Mouse (Mus musculus): ENCODE measurements around the gene Cdk4. TPM values are rescaled to one million over a fixed set of nuclear protein-coding genes. Genes with fewer than 3 reads are reported as not detected.

The Cdk4 gene
- polyA plus RNA-seq, 1 experiment from 2014 or later, result 1,322 TPM

GRCm38 (mm10) chr10:127078677-127079575 lies 15.6 kb downstream of the Cdk4 start:
- Histone ChIP-seq H3K9ac (peak overlapping the region; percentile 37), H3K4me1 (peaks cover 40% of the 10 kb centered on the region), H3K36me3 (no peaks in the 10 kb centered on the region), H3K27me3 (peaks cover 93% of the 10 kb centered on the region), H3K4me2 (peak overlapping the region; percentile 87), H3K27ac (no peak overlapping the region), H3K4me3 (peak overlapping the region; percentile 43), H3K9me3 (no peaks in the 10 kb centered on the region)
- 1% methylated on average over 31 of the region's 49 CpGs for WGBS
- ATAC-seq (ENCODE audit: insufficient number of reproducible peaks, low FRiP score, low TSS enrichment, low read depth), result peak; percentile 12; the same call in 1 of the 2 replicates

DNA sequence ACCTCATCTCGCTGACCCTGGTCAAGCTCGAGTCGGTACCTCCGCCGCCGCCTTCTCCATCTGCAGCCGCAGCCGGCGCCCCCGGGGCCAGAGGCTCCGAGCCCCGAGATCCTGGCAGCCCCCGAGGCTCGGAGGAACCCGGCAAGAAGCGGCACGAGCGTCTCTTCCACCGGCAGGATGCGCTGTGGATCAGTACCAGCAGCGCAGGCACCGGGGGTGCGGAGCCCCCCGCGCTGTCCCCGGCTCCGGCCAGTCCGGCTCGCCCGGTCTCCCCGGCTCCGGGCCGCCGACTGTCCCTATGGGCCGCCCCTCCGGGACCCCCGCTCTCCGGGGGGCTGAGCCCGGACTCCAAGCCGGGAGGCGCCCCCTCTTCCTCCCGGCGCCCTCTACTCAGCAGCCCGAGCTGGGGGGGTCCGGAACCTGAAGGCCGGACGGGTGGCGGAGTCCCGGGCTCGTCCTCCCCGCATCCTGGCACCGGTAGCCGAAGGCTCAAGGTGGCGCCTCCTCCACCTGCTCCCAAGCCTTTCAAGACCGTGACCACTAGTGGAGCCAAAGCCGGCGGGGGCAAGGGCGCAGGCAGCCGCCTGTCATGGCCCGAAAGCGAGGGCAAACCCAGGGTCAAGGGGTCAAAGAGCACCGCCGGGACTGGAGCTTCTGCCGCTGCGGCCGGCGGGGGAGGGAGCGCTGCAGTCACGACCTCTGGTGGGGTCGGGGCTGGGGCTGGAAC lies 16.5 kb downstream of the Cdk4 start:
- no peaks in the 10 kb centered on the region for H3K36me3 ChIP-seq
- peaks cover 99% of the 10 kb centered on the region for H3K27me3 ChIP-seq
- H3K4me3 ChIP-seq, result peak overlapping the region; percentile 43
- H3K4me2 ChIP-seq, result peak overlapping the region; percentile 87
- no peaks in the 10 kb centered on the region for H3K9me3 ChIP-seq
- no peak for ATAC-seq (ENCODE audit: insufficient number of reproducible peaks, low FRiP score, low TSS enrichment, low read depth)
- H3K27ac ChIP-seq, result no peak overlapping the region
- H3K4me1 ChIP-seq, result peaks cover 40% of the 10 kb centered on the region
- H3K9ac ChIP-seq, result peak overlapping the region; percentile 37
- 5% methylated on average over 67 of the region's 70 CpGs for WGBS

DNA sequence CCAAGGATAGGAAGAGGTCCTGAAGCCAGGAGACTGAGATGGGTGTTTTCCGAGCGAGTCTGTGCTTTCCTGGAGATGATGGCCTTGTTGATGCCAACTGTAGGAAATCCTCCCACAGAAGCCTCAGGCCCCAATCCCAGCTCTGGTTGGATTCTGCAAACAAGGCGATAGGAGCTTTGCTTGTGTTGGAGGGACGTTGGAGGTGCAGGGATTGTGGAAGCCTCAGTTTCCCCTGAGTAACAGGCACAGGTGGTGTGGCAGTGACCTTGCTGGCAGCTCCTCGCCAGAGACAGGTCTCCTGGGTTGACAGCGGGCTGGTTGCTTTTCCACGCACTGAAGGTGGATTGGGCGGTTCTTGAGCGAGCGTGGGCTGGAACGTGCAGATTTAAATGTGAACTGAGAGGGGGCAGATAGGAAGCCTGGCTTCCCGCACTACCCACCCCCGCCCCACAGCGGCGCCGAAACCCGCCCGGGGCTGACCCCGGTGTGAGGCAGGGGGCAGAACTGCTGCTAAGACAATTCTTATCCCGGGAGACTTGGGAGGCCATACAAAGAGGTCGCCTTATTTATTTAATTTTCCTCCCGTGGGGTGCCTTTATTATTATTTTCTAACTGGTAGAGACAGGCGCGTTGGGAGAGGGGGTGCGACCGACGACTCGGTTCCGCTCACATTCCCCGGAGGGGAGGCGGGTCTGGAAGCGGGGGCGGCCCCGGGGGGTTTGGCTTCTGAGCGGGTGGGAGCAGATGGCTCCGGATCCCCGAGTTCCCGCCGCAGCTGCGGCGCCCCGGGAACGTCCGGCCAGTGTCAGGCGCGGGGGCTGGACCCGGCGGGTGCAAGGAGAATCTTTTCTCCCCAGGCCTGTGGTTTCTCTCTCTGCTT lies 17.8 kb downstream of the Cdk4 start:
- ATAC-seq (ENCODE audit: insufficient number of reproducible peaks, low FRiP score, low TSS enrichment, low read depth), result no peak
- Histone ChIP-seq H3K9ac (no peak overlapping the region), H3K36me3 (no peaks in the 10 kb centered on the region), H3K4me3 (peak overlapping the region; percentile 27), H3K4me1 (peaks cover 40% of the 10 kb centered on the region), H3K9me3 (no peaks in the 10 kb centered on the region), H3K27me3 (peaks cover 95% of the 10 kb centered on the region), H3K27ac (no peak overlapping the region), H3K4me2 (peak overlapping the region; percentile 45)
- WGBS, result 4% methylated on average over 47 of the region's 48 CpGs

GRCm38 (mm10) chr10:127081996-127082620 lies 18.8 kb downstream of the Cdk4 start:
- Histone ChIP-seq H3K9ac (no peak overlapping the region), H3K27ac (no peak overlapping the region), H3K27me3 (peaks cover 92% of the 10 kb centered on the region), H3K4me3 (peak overlapping the region; percentile 27; the same call in 1 of the 2 replicates), H3K4me2 (peak overlapping the region; percentile 45; the same call in 1 of the 2 replicates), H3K4me1 (peaks cover 40% of the 10 kb centered on the region), H3K36me3 (no peaks in the 10 kb centered on the region), H3K9me3 (no peaks in the 10 kb centered on the region)
- WGBS, result 29% methylated on average over 8 of the region's 8 CpGs
- peak; percentile 23; the same call in 1 of the 2 replicates for ATAC-seq (ENCODE audit: insufficient number of reproducible peaks, low FRiP score, low TSS enrichment, low read depth)

DNA sequence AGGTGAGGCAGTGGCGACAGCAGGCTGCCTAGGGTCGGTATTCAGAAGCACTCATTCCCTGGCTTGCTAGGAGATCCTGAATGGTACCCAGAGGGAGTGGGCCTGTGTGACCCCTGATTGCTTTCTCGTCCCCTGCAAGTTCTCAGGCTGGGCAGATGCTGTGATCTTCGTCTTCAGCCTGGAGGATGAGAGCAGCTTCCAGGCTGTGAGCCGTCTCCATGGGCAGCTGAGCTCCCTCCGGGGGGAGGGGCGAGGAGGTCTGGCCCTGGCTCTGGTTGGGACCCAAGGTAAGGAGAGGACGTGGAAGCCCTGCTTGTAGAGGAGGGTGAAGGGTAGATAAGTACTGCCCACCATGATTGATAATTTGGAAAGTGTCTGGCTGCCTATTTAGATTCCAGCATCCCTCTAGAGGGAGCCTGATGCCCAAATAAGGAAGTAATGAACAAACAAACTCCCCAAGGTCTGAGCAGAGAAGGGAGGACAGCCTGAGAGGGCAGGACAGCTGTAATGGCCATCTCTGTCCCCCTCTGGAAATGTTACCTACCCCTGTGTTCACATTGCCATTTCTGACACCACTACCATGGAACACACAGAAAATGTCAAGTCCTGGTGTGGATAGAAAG lies 20.1 kb downstream of the Cdk4 start:
- peaks cover 92% of the 10 kb centered on the region for H3K27me3 ChIP-seq
- 30% methylated on average over 8 of the region's 8 CpGs for WGBS
- H3K36me3 ChIP-seq, result no peaks in the 10 kb centered on the region
- no peak overlapping the region for H3K4me3 ChIP-seq
- ATAC-seq (ENCODE audit: insufficient number of reproducible peaks, low FRiP score, low TSS enrichment, low read depth), result no peak
- no peaks in the 10 kb centered on the region for H3K9me3 ChIP-seq
- no peak overlapping the region for H3K9ac ChIP-seq
- peaks cover 35% of the 10 kb centered on the region for H3K4me1 ChIP-seq
- no peak overlapping the region for H3K27ac ChIP-seq
- H3K4me2 ChIP-seq, result no peak overlapping the region

GRCm38 (mm10) chr10:127083915-127084306 lies 20.6 kb downstream of the Cdk4 start:
- peaks cover 32% of the 10 kb centered on the region for H3K4me1 ChIP-seq
- ATAC-seq (ENCODE audit: insufficient number of reproducible peaks, low FRiP score, low TSS enrichment, low read depth), result no peak
- no peaks in the 10 kb centered on the region for H3K9me3 ChIP-seq
- 41% methylated on average over 5 of the region's 5 CpGs for WGBS
- H3K9ac ChIP-seq, result no peak overlapping the region
- no peak overlapping the region for H3K27ac ChIP-seq
- H3K4me3 ChIP-seq, result no peak overlapping the region
- H3K36me3 ChIP-seq, result no peaks in the 10 kb centered on the region
- peaks cover 92% of the 10 kb centered on the region for H3K27me3 ChIP-seq
- no peak overlapping the region for H3K4me2 ChIP-seq

GRCm38 (mm10) chr10:127085052-127085451 lies 21.7 kb downstream of the Cdk4 start:
- H3K27ac ChIP-seq, result no peak overlapping the region

DNA sequence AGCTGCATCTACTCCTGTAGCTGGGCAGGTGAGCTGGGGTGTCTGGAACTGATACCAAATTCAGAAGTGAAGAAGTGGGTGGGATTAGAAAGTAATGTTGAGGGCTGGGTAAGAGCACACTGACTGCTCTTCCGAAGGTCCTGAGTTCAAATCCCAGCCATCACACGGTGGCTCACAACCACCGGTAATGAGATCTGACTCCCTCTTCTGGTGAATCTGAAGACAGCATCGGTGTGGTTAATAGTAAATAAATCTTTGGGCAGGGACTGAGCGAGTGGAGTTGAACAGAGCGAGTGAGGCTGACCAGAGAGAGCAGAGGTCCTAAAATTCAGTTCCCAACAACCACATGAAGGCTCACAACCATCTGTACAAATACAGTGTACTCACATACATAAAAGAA lies 22.3 kb downstream of the Cdk4 start:
- Histone ChIP-seq H3K9ac (no peak overlapping the region), H3K4me3 (no peak overlapping the region), H3K27me3 (peaks cover 92% of the 10 kb centered on the region), H3K4me2 (no peak overlapping the region), H3K36me3 (no peaks in the 10 kb centered on the region), H3K4me1 (peaks cover 17% of the 10 kb centered on the region), H3K9me3 (no peaks in the 10 kb centered on the region), H3K27ac (no peak overlapping the region)
- ATAC-seq (ENCODE audit: insufficient number of reproducible peaks, low FRiP score, low TSS enrichment, low read depth), result no peak
- whole genome bisulfite sequencing, result 69% methylated on average over 6 of the region's 6 CpGs

More at GRCm38 (mm10) chr10:127085052-127085451, 21.7 kb downstream of the Cdk4 start:
- ATAC-seq (ENCODE audit: insufficient number of reproducible peaks, low FRiP score, low TSS enrichment, low read depth), result no peak
- no peak overlapping the region for H3K4me3 ChIP-seq
- no peak overlapping the region for H3K4me2 ChIP-seq
- 75% methylated on average over 9 of the region's 9 CpGs for WGBS
- H3K36me3 ChIP-seq, result no peaks in the 10 kb centered on the region
- peaks cover 21% of the 10 kb centered on the region for H3K4me1 ChIP-seq
- no peak overlapping the region for H3K9ac ChIP-seq
- peaks cover 92% of the 10 kb centered on the region for H3K27me3 ChIP-seq
- no peaks in the 10 kb centered on the region for H3K9me3 ChIP-seq

DNA sequence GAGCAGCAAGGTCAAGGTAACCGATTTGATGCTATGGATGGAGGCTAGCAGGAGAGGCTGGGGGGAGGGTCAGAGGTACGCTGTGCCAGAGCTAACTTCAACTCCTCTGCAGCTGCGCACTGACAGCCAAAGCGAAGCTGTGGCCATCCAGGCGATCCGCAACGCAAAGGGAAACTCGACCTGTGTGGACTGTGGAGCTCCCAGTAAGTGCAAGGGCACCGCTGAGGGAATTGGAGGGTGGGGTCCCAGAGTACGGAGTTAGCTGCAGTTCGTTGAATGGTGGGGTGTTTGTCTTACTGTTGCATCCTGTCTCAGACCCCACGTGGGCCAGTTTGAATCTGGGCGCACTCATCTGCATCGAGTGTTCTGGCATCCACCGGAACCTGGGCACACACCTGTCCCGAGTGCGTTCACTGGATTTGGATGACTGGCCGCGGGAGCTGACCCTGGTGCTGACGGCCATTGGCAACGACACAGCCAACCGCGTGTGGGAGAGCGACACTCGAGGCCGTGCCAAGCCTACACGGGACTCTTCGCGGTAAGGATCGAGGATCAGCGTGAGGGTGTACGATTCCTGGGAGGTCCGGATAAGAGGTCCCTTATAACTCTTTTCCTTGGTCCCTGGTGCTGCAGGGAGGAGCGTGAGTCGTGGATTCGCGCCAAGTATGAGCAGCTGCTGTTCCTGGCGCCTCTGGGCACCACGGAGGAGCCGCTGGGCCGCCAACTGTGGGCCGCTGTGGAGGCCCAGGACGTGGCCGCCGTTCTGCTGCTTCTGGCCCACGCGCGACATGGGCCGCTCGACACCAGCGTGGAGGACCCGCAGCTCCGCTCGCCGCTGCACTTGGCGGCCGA lies 27.5 kb downstream of the Cdk4 start:
- peaks cover 77% of the 10 kb centered on the region for H3K27me3 ChIP-seq
- H3K4me1 ChIP-seq, result peaks cover 22% of the 10 kb centered on the region
- peak overlapping the region; percentile 54 for H3K4me2 ChIP-seq
- no peak overlapping the region for H3K9ac ChIP-seq
- 9% methylated on average over 57 of the region's 57 CpGs for WGBS
- no peak for ATAC-seq (ENCODE audit: insufficient number of reproducible peaks, low FRiP score, low TSS enrichment, low read depth)
- no peaks in the 10 kb centered on the region for H3K9me3 ChIP-seq
- H3K4me3 ChIP-seq, result peak overlapping the region; percentile 32
- peaks cover 10% of the 10 kb centered on the region for H3K36me3 ChIP-seq
- H3K27ac ChIP-seq, result no peak overlapping the region
